Mouse (Mus musculus): ENCODE results near the gene Rps6. TPM values are rescaled to one million over a fixed set of nuclear protein-coding genes. Genes with fewer than 3 reads are reported as not detected.
"Not testable (repeated sequence)": the region's sequence is repeated elsewhere in the genome, so short reads cannot be mapped to it uniquely, and the experiment has no call there.

Gene Rps6
- polyA plus RNA-seq, 1 experiment from 2014 or later = 677 TPM

GRCm38 (mm10) chr4:86841141-86841540 is 16.1 kb downstream of the Rps6 start:
- H3K27me3 ChIP-seq; H3K4me3 ChIP-seq; H3K4me1 ChIP-seq; H3K9ac ChIP-seq; H3K27ac ChIP-seq; ATAC-seq (ENCODE audit: low FRiP score, low read depth); H3K4me2 ChIP-seq (replicated peaks); H3K9me3 ChIP-seq: not testable (repeated sequence)
- peaks cover 73% of the 10 kb centered on the region for H3K36me3 ChIP-seq
- 100% methylated on average over 2 of the region's 2 CpGs for WGBS

- H3K9me3 ChIP-seq = no peaks in the 10 kb centered on the region
- H3K4me3 ChIP-seq = no peak overlapping the region
- H3K27me3 ChIP-seq = no peaks in the 10 kb centered on the region
- H3K27ac ChIP-seq = no peak overlapping the region
- WGBS = 94% methylated on average over 2 of the region's 2 CpGs
- H3K36me3 ChIP-seq = peaks cover 58% of the 10 kb centered on the region
- no peak for ATAC-seq (ENCODE audit: low FRiP score, low read depth)
- no peak overlapping the region for H3K4me2 ChIP-seq (replicated peaks)
- no peaks in the 10 kb centered on the region for H3K4me1 ChIP-seq
- H3K9ac ChIP-seq = no peak overlapping the region
Measured at GRCm38 (mm10) chr4:86831896-86832295, 25.3 kb downstream of the Rps6 start.

- 93% methylated on average over 7 of the region's 7 CpGs for WGBS
- H3K36me3 ChIP-seq = peaks cover 62% of the 10 kb centered on the region
- no peaks in the 10 kb centered on the region for H3K27me3 ChIP-seq
- no peak overlapping the region for H3K4me3 ChIP-seq
- H3K4me1 ChIP-seq = no peaks in the 10 kb centered on the region
- no peaks in the 10 kb centered on the region for H3K9me3 ChIP-seq
- ATAC-seq (ENCODE audit: low FRiP score, low read depth) = no peak
- no peak overlapping the region for H3K4me2 ChIP-seq (replicated peaks)
- no peak overlapping the region for H3K27ac ChIP-seq
- H3K9ac ChIP-seq = no peak overlapping the region
Measured at GRCm38 (mm10) chr4:86825143-86825542, 32.1 kb downstream of the Rps6 start.

GRCm38 (mm10) chr4:86823169-86823568 is 34.0 kb downstream of the Rps6 start:
- no peaks in the 10 kb centered on the region for H3K9me3 ChIP-seq
- no peak overlapping the region for H3K9ac ChIP-seq
- H3K27me3 ChIP-seq = no peaks in the 10 kb centered on the region
- ATAC-seq (ENCODE audit: low FRiP score, low read depth) = no peak
- H3K4me1 ChIP-seq = no peaks in the 10 kb centered on the region
- WGBS = 57% methylated on average over 2 of the region's 2 CpGs
- H3K36me3 ChIP-seq = peaks cover 51% of the 10 kb centered on the region
- H3K4me3 ChIP-seq = no peak overlapping the region
- no peak overlapping the region for H3K4me2 ChIP-seq (replicated peaks)
- H3K27ac ChIP-seq = no peak overlapping the region

- no peak overlapping the region for H3K4me3 ChIP-seq
- H3K4me1 ChIP-seq = no peaks in the 10 kb centered on the region
- H3K4me2 ChIP-seq (replicated peaks) = no peak overlapping the region
- no peak overlapping the region for H3K27ac ChIP-seq
- H3K9ac ChIP-seq = no peak overlapping the region
- peaks cover 16% of the 10 kb centered on the region for H3K36me3 ChIP-seq
- no peaks in the 10 kb centered on the region for H3K9me3 ChIP-seq
- ATAC-seq (ENCODE audit: low FRiP score, low read depth) = no peak
- WGBS = 89% methylated on average over 3 of the region's 3 CpGs
- no peaks in the 10 kb centered on the region for H3K27me3 ChIP-seq
Measured at GRCm38 (mm10) chr4:86814850-86815249, 42.4 kb downstream of the Rps6 start.

- H3K9ac ChIP-seq = no peak overlapping the region
- H3K9me3 ChIP-seq = no peaks in the 10 kb centered on the region
- peaks cover 24% of the 10 kb centered on the region for H3K36me3 ChIP-seq
- H3K27ac ChIP-seq = no peak overlapping the region
- WGBS = 56% methylated on average over 2 of the region's 2 CpGs
- ATAC-seq (ENCODE audit: low FRiP score, low read depth) = no peak
- no peaks in the 10 kb centered on the region for H3K27me3 ChIP-seq
- H3K4me2 ChIP-seq (replicated peaks) = no peak overlapping the region
- H3K4me3 ChIP-seq = no peak overlapping the region
- no peaks in the 10 kb centered on the region for H3K4me1 ChIP-seq
Measured at GRCm38 (mm10) chr4:86810604-86811003, 46.6 kb downstream of the Rps6 start.

Other genes starting within 250 kb of the Rps6 start
- gene Haus6, start 245.4 kb downstream of the Rps6 start, polyA plus RNA-seq (2015; fragmentation: Nextera tagmentation; extraction: Ambion mirVana) = 16.5 and 18.2 TPM in 2 replicates
- gene Plin2, start 187.4 kb downstream of the Rps6 start, polyA plus RNA-seq (2015; fragmentation: Nextera tagmentation; extraction: Ambion mirVana) = 86.6 and 88.0 TPM in 2 replicates
- 8.1 and 9.0 TPM in 2 replicates for gene Dennd4c, start 108.9 kb downstream of the Rps6 start, polyA plus RNA-seq (2015; fragmentation: Nextera tagmentation; extraction: Ambion mirVana)
- 13.6 and 16.0 TPM in 2 replicates for gene Acer2, start 17.0 kb upstream of the Rps6 start, polyA plus RNA-seq (2015; fragmentation: Nextera tagmentation; extraction: Ambion mirVana)